Mouse (Mus musculus): ENCODE data around the gene Mcm2.
A peak's percentile ranks its signal among the peaks of the same experiment; 100 is the strongest.

Mcm2 gene

DNA sequence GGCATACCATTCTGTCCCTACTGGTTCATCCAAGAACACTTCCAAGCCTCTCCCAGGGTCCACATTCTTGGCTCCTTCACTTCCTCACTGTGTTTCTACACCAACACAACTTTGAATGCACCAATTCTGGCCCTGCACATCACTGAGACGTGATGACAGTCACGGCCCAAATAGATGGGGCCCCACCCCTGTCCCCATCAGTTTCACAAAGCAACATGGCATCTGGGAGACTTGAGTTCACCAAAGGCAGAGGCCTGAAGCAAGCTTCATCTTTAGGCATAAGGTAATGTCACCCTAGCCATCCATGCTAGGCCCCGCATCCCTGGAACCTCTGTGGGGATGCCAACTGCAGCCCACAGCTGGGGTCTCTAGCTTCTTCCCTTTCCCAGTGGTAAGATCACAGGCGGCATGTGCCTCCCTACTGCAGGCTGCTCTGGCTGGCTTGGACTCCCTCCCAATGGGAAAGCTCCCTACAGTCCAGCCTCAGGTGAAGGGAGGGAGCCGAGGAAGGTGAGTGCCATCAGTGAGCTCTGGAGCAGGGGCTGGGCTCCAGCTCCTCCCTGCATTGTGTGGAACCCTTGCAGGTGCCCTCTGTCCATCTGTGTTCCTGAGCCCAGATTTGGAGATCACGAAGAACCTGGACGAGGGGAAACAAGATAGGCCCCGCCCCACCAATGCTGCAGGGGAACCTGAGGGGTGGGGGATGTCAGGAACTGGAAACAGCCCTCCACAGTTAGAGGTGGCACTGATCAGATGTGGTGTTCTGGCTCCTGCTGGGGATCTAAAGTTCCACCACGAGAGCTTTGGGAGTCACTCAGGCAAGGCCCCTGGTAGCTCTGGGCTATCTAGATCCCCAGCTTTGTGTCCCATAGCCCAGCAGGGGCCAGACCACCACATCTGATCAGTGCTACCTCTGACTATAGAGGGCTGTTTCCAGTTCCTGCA, 54.5 kb downstream of the Mcm2 start:
- DNase-seq: no peak

DNA sequence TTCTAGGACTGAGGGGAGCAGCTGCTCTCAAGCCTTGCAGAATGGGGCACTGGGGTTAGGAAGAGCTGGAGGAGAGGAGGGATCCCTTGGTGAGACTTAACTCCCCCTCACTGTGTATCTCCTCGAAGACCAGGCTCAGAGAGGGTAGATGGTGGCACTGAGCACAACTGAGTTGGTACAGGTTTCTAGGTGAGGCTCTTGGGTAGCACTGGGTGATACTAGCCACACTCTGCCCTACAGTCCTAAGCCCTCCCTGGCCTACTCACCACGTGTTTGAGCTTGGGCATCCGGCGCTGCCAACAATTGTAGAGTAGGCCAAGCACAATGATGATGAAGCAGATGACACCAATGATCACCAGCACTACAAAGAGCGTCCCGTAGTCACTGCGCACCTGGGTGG, 55.3 kb downstream of the Mcm2 start:
- no peak for DNase-seq

DNA sequence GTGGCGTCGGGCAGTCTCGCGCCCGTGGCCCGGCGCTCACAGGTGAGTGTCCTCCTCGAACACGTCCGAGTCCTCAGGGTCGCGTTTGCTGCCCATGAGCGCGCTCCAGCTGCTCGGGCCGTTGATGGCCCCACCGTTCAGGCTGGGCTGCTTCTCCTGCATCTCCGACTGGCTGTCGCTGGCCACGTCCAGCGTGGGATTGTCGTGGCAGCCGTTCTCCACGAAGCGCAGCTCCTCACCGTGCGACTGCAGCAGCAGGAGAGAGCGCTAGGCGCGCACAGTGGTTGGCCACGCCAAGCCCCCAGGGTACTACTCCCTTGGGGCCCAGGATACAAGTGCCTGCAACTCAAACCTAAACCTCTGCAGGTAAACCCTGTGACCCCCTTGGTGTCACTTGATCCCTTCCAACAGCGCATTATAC, 55.8 kb downstream of the Mcm2 start:
- DNase-seq: no peak

DNA sequence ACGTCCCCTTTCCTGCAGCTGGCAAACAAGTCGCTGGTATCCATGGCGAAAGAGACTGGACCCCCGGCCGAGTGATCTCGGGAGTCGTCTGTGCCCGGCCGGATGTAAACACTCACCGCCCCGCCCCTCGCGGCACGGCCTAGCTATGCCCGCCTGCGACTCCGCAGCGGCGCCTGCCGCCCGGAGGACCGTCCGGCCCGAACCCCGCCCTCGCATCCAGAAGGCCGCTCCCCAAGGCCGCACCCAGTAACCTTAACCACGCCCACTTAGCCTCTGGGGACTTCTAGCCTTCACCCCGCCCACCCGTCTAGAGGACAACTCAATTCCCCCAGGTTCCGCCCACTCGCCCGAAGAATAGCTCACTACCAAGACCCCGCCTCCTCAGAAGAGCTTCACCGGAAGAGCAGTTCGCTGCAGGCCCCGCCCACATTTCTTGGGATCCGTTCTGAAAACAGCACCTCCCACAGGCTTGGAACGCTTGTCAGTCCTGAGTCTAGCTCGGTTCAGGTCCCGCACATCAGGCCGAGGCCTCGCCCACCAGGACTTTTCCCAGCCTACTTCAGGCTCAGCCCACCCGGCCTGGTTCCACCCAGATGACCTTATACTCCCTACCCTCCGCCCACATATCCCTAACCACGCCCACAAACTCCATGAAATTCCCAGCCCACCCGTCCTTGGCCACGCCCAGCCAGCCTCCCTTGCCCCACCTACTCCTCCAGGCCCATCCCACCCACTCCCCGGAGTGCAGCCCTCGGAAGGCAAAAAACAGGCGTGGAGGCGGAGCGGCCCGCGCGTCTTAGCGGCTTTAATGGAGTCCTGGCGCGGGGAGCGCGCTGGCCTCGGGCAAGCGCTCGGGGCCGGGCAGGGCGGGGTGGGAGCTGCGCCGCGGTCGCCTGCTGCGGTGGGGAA, 56.5 kb downstream of the Mcm2 start, which contains the start of gene Abtb1:
Gene Abtb1 (minus strand): TSS at position 204 of the 909 bp plus-strand sequence.
- DNase-seq: peak; percentile 100

- DNase-seq: no peak
Measured at GRCm38 (mm10) chr6:88841514-88841780, 57.1 kb downstream of the Mcm2 start.

- no peak for DNase-seq
Measured at GRCm38 (mm10) chr6:88840791-88841513, 57.6 kb downstream of the Mcm2 start.

GRCm38 (mm10) chr6:88840211-88840610, 58.4 kb downstream of the Mcm2 start:
- no peak for DNase-seq

GRCm38 (mm10) chr6:88839135-88839970, 59.2 kb downstream of the Mcm2 start:
- DNase-seq: no peak

DNA sequence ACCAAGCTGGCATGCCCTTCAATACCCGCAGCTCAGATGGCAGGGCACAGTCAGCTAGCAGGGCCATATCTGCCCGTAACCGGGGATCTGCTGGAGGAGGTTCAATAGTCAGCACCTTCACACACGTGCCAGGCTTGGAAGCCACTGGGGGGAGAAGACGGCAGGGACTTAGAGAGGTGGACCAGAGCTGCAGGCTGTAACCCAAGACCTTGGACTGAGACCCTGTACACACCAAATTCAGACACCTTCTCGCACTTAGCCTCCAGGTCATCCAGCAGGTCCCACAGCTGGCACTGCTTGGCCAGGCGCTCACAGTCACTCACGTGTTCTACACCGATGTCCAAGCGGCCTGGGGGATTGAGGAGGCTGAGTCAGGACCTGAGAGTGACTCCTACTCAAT, 60.0 kb downstream of the Mcm2 start:
- no peak for DNase-seq

GRCm38 (mm10) chr6:88837999-88838398, 60.6 kb downstream of the Mcm2 start:
- no peak for DNase-seq

- DNase-seq: peak; percentile 25 to 39
Measured at GRCm38 (mm10) chr6:88836178-88836819, 62.3 kb downstream of the Mcm2 start.

DNA sequence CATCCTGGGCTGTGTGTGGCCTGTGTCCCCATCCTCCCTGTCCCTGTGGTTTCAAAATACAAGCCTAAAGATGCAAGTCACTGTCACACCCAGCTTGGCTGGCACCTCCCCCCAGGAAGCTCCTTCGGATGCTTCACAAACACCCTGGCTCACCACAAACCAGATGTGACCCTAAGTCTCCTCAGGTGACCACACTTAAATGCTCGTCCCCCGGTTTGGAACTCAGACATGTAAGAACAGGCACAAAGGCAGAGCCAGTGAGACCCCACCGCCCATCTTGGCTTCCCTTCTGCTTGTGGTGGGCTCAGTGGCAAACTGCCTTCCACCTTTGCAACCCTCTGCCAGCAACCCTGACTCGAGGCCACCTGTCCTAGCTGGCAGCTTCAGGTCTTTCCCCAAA, 63.5 kb downstream of the Mcm2 start:
- DNase-seq: no peak
